In genomic region chr4:103313587-103314525, GRCm38 (mm10) we compare ENCODE assay signal across 8 mouse cellular contexts. TPM values are rescaled to one million over a fixed set of nuclear protein-coding genes. Genes with fewer than 3 reads are reported as not detected.
DNase-seq lines count a peak whose midpoint lies in the region; ATAC-seq and TF ChIP-seq lines count a peak whose summit lies in the region.

Oma1 (plus strand) TSS chr4:103313812.

- intact Hi-C loops in heart, adult 2 months (cut with DNase I), result loop anchor here (1.0 to 5.0 kb wide), 3 partner anchors 32 to 202 kb away; partner anchors contain the start of genes Mier1 and Wdr78

- peak within 1 kb of the TSS; percentile 69 for H3K4me3 ChIP-seq in embryonic facial prominence, embryonic 14.5 days (ENCODE audit: low read depth, low read length)
- H3K4me3 ChIP-seq in heart, adult 2 months, result peak within 1 kb of the TSS; percentile 60
- peak within 1 kb of the TSS; percentile 61 for H3K4me3 ChIP-seq in limb, embryonic 13.5 days
- peak within 1 kb of the TSS; percentile 76 for H3K4me3 ChIP-seq in midbrain, embryonic 16.5 days (ENCODE audit: low read depth, low read length)

- WGBS in embryonic facial prominence, embryonic 14.5 days, result under 1% methylated on average over 38 of the region's 61 CpGs
- WGBS in heart, adult 2 months, result under 1% methylated on average over 61 of the region's 61 CpGs
- WGBS in limb, embryonic 13.5 days, result under 1% methylated on average over 55 of the region's 61 CpGs
- WGBS in midbrain, embryonic 16.5 days, result under 1% methylated on average over 55 of the region's 61 CpGs

- peak within 1 kb of the TSS; percentile 97 for H3K27ac ChIP-seq in embryonic facial prominence, embryonic 14.5 days (replicated peaks; ENCODE audit: low read depth, low read length)
- peak within 1 kb of the TSS; percentile 99 for H3K27ac ChIP-seq in heart, adult 2 months
- peak within 1 kb of the TSS; percentile 96 for H3K27ac ChIP-seq in limb, embryonic 13.5 days
- H3K27ac ChIP-seq in midbrain, embryonic 16.5 days (ENCODE audit: low read length), result peak within 1 kb of the TSS; percentile 98

- TF ChIP-seq POLR2A in heart, adult 2 months (IDR thresholded peaks at IDR 0.05; ENCODE audit: insufficient read depth, low read depth, low read length), result peak; percentile 43; the same call in 1 of the 2 replicates

- DNase-seq in 3T3-L1 (ENCODE audit: low read depth, low spot score), result peak; percentile 96
- peak; percentile 97 to 98 for DNase-seq in adrenal gland, postnatal 4 days (ENCODE audit: low spot score in 2 of 2)
- DNase-seq in embryonic facial prominence, embryonic 14.5 days (ENCODE audit: low spot score), result peak; percentile 98
- peak; percentile 98 to 99 for DNase-seq in heart, adult 2 months
- DNase-seq in kidney, adult 8-10 months, result peak; percentile 98 to 99
- DNase-seq in spleen, postnatal 10 days (ENCODE audit: low spot score in 2 of 2), result peak; percentile 93 to 98

- H3K9ac ChIP-seq in embryonic facial prominence, embryonic 14.5 days (ENCODE audit: low read depth, low read length), result peak within 1 kb of the TSS; percentile 84
- peak within 1 kb of the TSS; percentile 84 for H3K9ac ChIP-seq in heart, adult 2 months (ENCODE audit: low read depth, low read length)
- H3K9ac ChIP-seq in limb, embryonic 13.5 days, result peak within 1 kb of the TSS; percentile 87
- peak within 1 kb of the TSS; percentile 85 for H3K9ac ChIP-seq in midbrain, embryonic 16.5 days (ENCODE audit: low read depth, low read length)

- H3K4me2 ChIP-seq in embryonic facial prominence, embryonic 14.5 days (ENCODE audit: low read depth, low read length), result peak within 1 kb of the TSS; percentile 55
- H3K4me2 ChIP-seq in limb, embryonic 13.5 days (replicated peaks), result peak within 1 kb of the TSS; percentile 61
- H3K4me2 ChIP-seq in midbrain, embryonic 16.5 days (ENCODE audit: low read length), result peak within 1 kb of the TSS; percentile 72

- peak; percentile 86 for TF ChIP-seq CTCF in heart, adult 2 months (IDR thresholded peaks at IDR 0.05)

- H3K9me3 ChIP-seq in embryonic facial prominence, embryonic 14.5 days (ENCODE audit: control insufficient read depth, low read length), result no peaks in the 10 kb centered on the region
- no peaks in the 10 kb centered on the region for H3K9me3 ChIP-seq in limb, embryonic 13.5 days
- no peaks in the 10 kb centered on the region for H3K9me3 ChIP-seq in midbrain, embryonic 16.5 days (replicated peaks; ENCODE audit: control insufficient read depth, low read length, poor library complexity, severe bottlenecking)

- ATAC-seq in embryonic facial prominence, embryonic 14.5 days (ENCODE audit: low read depth), result peak; percentile 99
- ATAC-seq in limb, embryonic 13.5 days (ENCODE audit: low FRiP score, low read depth), result peak; percentile 99
- ATAC-seq in midbrain, embryonic 16.5 days, result peak; percentile 99

- H3K79me2 ChIP-seq in heart, adult 2 months (replicated peaks; ENCODE audit: control insufficient read depth, insufficient read depth, low read length), result no peaks in the 10 kb centered on the region

- H3K27me3 ChIP-seq in embryonic facial prominence, embryonic 14.5 days (replicated peaks; ENCODE audit: control insufficient read depth, insufficient read depth, low read length), result no peaks in the 10 kb centered on the region
- no peaks in the 10 kb centered on the region for H3K27me3 ChIP-seq in heart, adult 2 months (ENCODE audit: control insufficient read depth, insufficient read depth, low read length)
- no peaks in the 10 kb centered on the region for H3K27me3 ChIP-seq in limb, embryonic 13.5 days
- no peaks in the 10 kb centered on the region for H3K27me3 ChIP-seq in midbrain, embryonic 16.5 days (ENCODE audit: control insufficient read depth, insufficient read depth, low read depth, low read length)

- no peaks in the 10 kb centered on the region for H3K36me3 ChIP-seq in embryonic facial prominence, embryonic 14.5 days (ENCODE audit: control insufficient read depth, insufficient read depth, low read length)
- no peaks in the 10 kb centered on the region for H3K36me3 ChIP-seq in heart, adult 2 months (ENCODE audit: control insufficient read depth, insufficient read depth, low read length)
- no peaks in the 10 kb centered on the region for H3K36me3 ChIP-seq in limb, embryonic 13.5 days
- H3K36me3 ChIP-seq in midbrain, embryonic 16.5 days (ENCODE audit: control insufficient read depth, insufficient read depth, low read length), result no peaks in the 10 kb centered on the region

- H3K4me1 ChIP-seq in embryonic facial prominence, embryonic 14.5 days (ENCODE audit: control insufficient read depth, insufficient read depth, low read length), result peaks cover 4% of the 10 kb centered on the region
- no peaks in the 10 kb centered on the region for H3K4me1 ChIP-seq in heart, adult 2 months (ENCODE audit: control insufficient read depth, insufficient read depth, low read length)
- peaks cover 6% of the 10 kb centered on the region for H3K4me1 ChIP-seq in limb, embryonic 13.5 days
- peaks cover 10% of the 10 kb centered on the region for H3K4me1 ChIP-seq in midbrain, embryonic 16.5 days (ENCODE audit: control insufficient read depth, insufficient read depth, low read length)

- TF ChIP-seq EP300 in heart, adult 2 months (IDR thresholded peaks at IDR 0.05; ENCODE audit: insufficient read depth, low read depth, low read length), result peak; percentile 79; the same call in 1 of the 2 replicates

RNA-seq across cellular contexts. Expression of gene Oma1, which starts in this region (rescaled TPM):
- total RNA-seq in adrenal gland, postnatal 4 days (2021), result 10 to 100 TPM; 14.1 to 17.3 TPM
- polyA plus RNA-seq in embryonic facial prominence, embryonic 14.5 days (2014; fragmentation: Nextera tagmentation; extraction: Ambion mirVana), result 16.0 and 18.6 TPM in 2 replicates
- 10 to 100 TPM; 33.0 to 40.1 TPM for total RNA-seq in heart, adult 2 months (2021)
- polyA plus RNA-seq in heart, adult 2 months (2012; rRNA removed), result 20.4 and 44.8 TPM in 2 replicates
- 16.6 and 17.2 TPM in 2 replicates for polyA plus RNA-seq in limb, embryonic 13.5 days (2015; fragmentation: Nextera tagmentation; extraction: Ambion mirVana)
- 9.6 and 10.5 TPM in 2 replicates for polyA plus RNA-seq in midbrain, embryonic 16.5 days (2015; fragmentation: Nextera tagmentation; extraction: Ambion mirVana)

Comparison
In these comparisons a context has a peak if more than half of its experiments do, and no peak if none do; other contexts are left out.
1. Peak in every context shown above with its lines: DNase-seq, ATAC-seq, H3K4me3 ChIP-seq and H3K27ac ChIP-seq.